Mouse (Mus musculus): Measurements from ENCODE around the gene Ncapd2. TPM values are rescaled to one million over a fixed set of nuclear protein-coding genes. Genes with fewer than 3 reads are reported as not detected.

Gene Ncapd2
- total and polyA plus RNA-seq, 3 experiments = 79.6 to 301 (median 147) TPM

GRCm38 (mm10) chr6:125146797-125147196, 44.7 kb downstream of the Ncapd2 start:
- H3K4me3 ChIP-seq (replicated peaks in 1 of 3; ENCODE audit: low read depth in 2 of 3, low read length in 2 of 3, poor library complexity in 1 of 3) = no peak overlapping the region
- H3K4me1 ChIP-seq (ENCODE audit: control insufficient read depth in 1 of 2, insufficient read depth in 2 of 2) = peaks cover 9 to 42% of the 10 kb centered on the region in 2 experiments
- no peak overlapping the region for H3K27ac ChIP-seq (ENCODE audit: insufficient read depth, low read depth)
- H3K4me2 ChIP-seq (ENCODE audit: insufficient read depth, low read depth, poor library complexity, severe bottlenecking) = peak overlapping the region; percentile 66
- dilution Hi-C loops (cut with MboI; ENCODE audit: extremely low pct_ligation_motif_present, extremely low pct_unique_long_range_greater_than_20kb, low sequenced_read_pairs) = no loop called here
- peaks cover 39 to 72% of the 10 kb centered on the region in 2 experiments for H3K36me3 ChIP-seq (replicated peaks in 1 of 2; ENCODE audit: control insufficient read depth in 1 of 2, insufficient read depth in 1 of 2, low read length in 1 of 2)
- no peaks in the 10 kb centered on the region for H3K9me3 ChIP-seq (replicated peaks; ENCODE audit: low read length)
- H3K79me2 ChIP-seq (replicated peaks; ENCODE audit: control insufficient read depth, extremely low read depth, insufficient read depth, poor library complexity, severe bottlenecking) = peaks cover 18% of the 10 kb centered on the region
- peak overlapping the region; percentile 66; the same call in 1 of the 2 replicates for H3K9ac ChIP-seq (ENCODE audit: insufficient read depth, low read depth)
- TF ChIP-seq CHD1 (IDR thresholded peaks at IDR 0.05; ENCODE audit: low read depth, low read length) (no peak), ELF1 (IDR thresholded peaks at IDR 0.05; ENCODE audit: low read depth, low read length) (no peak), ZMIZ1 (IDR thresholded peaks at IDR 0.05; ENCODE audit: low read depth, low read length) (no peak), SMC3 (IDR thresholded peaks at IDR 0.05; ENCODE audit: low read depth, low read length) (no peak)
- no peak for DNase-seq (ENCODE audit: extremely low read depth)
- in situ Hi-C loops (cut with MboI; ENCODE audit: low pct_ligation_motif_present, low pct_unique_long_range_greater_than_20kb, low sequenced_read_pairs) = no loop called here
- no peaks in the 10 kb centered on the region for H3K27me3 ChIP-seq (replicated peaks)

DNA sequence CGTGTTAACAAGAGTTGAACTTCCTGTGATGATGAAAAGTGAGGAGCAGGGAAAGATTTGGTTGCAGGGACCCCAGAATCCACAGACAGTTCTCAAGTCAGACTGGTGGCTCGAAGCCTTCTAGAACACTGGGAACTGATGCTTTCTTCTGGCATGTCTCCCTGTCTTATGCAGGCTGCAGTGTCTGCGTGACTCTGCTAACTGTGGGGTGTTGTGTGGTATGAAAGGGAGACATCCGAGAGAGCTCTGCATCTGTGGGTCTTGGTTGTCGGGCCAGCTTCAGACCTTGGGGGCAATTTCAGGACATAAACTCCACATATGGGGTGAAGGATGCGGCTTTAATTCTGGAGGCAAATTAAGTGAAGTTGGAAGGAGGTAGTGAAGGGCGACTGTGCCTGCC, 45.4 kb downstream of the Ncapd2 start:
- TF ChIP-seq MXI1 (IDR thresholded peaks at IDR 0.05; ENCODE audit: low read depth, low read length) = no peak
- TF ChIP-seq ZMIZ1 (IDR thresholded peaks at IDR 0.05; ENCODE audit: low read depth, low read length) = no peak
- TF ChIP-seq USF1 (IDR thresholded peaks at IDR 0.05; ENCODE audit: low read depth, low read length) = no peak
- no peak for TF ChIP-seq MAX (IDR thresholded peaks at IDR 0.05; ENCODE audit: low read length)
- TF ChIP-seq JUN (IDR thresholded peaks at IDR 0.05; ENCODE audit: insufficient read depth, low read depth, low read length) = no peak
- no peak for TF ChIP-seq MAFK (IDR thresholded peaks at IDR 0.05; ENCODE audit: insufficient replicate concordance, low read length)
- no peak for TF ChIP-seq CHD1 (IDR thresholded peaks at IDR 0.05; ENCODE audit: low read depth, low read length)
- TF ChIP-seq TCF12 (IDR thresholded peaks at IDR 0.05; ENCODE audit: low read depth, low read length) = no peak
- no peak for TF ChIP-seq NRF1 (IDR thresholded peaks at IDR 0.05; ENCODE audit: low read depth, low read length)
- no peak for TF ChIP-seq BHLHE40 (IDR thresholded peaks at IDR 0.05; ENCODE audit: low read depth, low read length)
- no peak for TF ChIP-seq IRF4 (IDR thresholded peaks at IDR 0.05; ENCODE audit: low read depth, low read length)
- TF ChIP-seq TBP (conservative IDR thresholded peaks at IDR 0.05; ENCODE audit: low read depth, low read length) = no peak
- no peak for TF ChIP-seq ETS1 (conservative IDR thresholded peaks at IDR 0.05; ENCODE audit: low read depth, low read length)
- no peak for TF ChIP-seq E2F4 (IDR thresholded peaks at IDR 0.05; ENCODE audit: insufficient replicate concordance, low read depth, low read length)
- no peak for TF ChIP-seq GABPA (IDR thresholded peaks at IDR 0.05; ENCODE audit: insufficient replicate concordance, low read depth, low read length)
- peak overlapping the region; percentile 66 for H3K4me2 ChIP-seq (ENCODE audit: insufficient read depth, low read depth, poor library complexity, severe bottlenecking)
- H3K27me3 ChIP-seq (replicated peaks) = no peaks in the 10 kb centered on the region
- H3K4me3 ChIP-seq (replicated peaks in 1 of 3; ENCODE audit: low read depth in 2 of 3, low read length in 2 of 3, poor library complexity in 1 of 3) = peak overlapping the region; percentile 47 to 89 (median 87)
- H3K79me2 ChIP-seq (replicated peaks; ENCODE audit: control insufficient read depth, extremely low read depth, insufficient read depth, poor library complexity, severe bottlenecking) = peaks cover 18% of the 10 kb centered on the region
- H3K36me3 ChIP-seq (replicated peaks in 1 of 2; ENCODE audit: control insufficient read depth in 1 of 2, insufficient read depth in 1 of 2, low read length in 1 of 2) = peaks cover 40 to 72% of the 10 kb centered on the region in 2 experiments
- peak overlapping the region; percentile 66 for H3K9ac ChIP-seq (ENCODE audit: insufficient read depth, low read depth)
- no peak overlapping the region for H3K27ac ChIP-seq (ENCODE audit: insufficient read depth, low read depth)
- dilution Hi-C loops (cut with MboI; ENCODE audit: extremely low pct_ligation_motif_present, extremely low pct_unique_long_range_greater_than_20kb, low sequenced_read_pairs) = no loop called here
- H3K9me3 ChIP-seq (replicated peaks; ENCODE audit: low read length) = no peaks in the 10 kb centered on the region
- in situ Hi-C loops (cut with MboI; ENCODE audit: low pct_ligation_motif_present, low pct_unique_long_range_greater_than_20kb, low sequenced_read_pairs) = no loop called here
- H3K4me1 ChIP-seq (ENCODE audit: control insufficient read depth in 1 of 2, insufficient read depth in 2 of 2) = peaks cover 9 to 42% of the 10 kb centered on the region in 2 experiments
- DNase-seq (ENCODE audit: extremely low read depth) = no peak

All from CH12.LX (cell line).